Mouse (Mus musculus) liver, postnatal 0 days (tissue): Measurements from ENCODE around the gene Efna1.

Source experiments
- CTCF ChIP-seq: sonication (generic); IDR thresholded peaks from 2 replicates; pipeline ENCODE4 v1.5.1; 2016; ENCODE audit warnings: antibody characterized with exemption, low read depth
- EP300 ChIP-seq: IDR thresholded peaks from 2 replicates; pipeline ENCODE4 v1.6.1; 2016; ENCODE audit warnings: antibody characterized with exemption, low read depth, mild to moderate bottlenecking

- no peak for TF ChIP-seq EP300
- no peak for TF ChIP-seq CTCF
These were observed 4.6 kb upstream of the Efna1 start for GRCm38 (mm10) chr3:89285526-89285925.
